Mouse (Mus musculus): ENCODE data around the gene Ccnyl1. TPM values are rescaled to one million over a fixed set of nuclear protein-coding genes. Genes with fewer than 3 reads are reported as not detected.

The Ccnyl1 gene
- polyA plus RNA-seq, 1 experiment from 2014 or later = 10.7 TPM

DNA sequence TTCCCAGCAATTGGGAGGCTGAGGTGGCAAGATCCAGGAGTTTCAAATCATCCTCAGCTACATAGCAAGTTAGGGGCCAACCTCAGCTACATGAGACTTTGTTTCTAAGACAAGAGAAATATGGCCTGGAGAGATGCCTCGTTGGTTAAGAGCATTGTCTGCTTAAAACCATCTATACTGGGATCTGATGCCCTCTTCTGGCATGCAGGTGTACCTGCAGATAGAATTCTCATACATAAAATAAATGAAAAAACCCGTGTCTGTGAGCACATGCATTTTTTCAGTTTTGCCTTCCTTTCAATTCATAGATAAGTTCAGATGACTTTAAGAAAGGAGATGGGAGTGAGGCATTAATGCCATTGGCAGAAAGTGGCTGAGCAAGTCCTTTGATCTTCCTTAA, 19.6 kb downstream of the Ccnyl1 start:
- Histone ChIP-seq H3K4me3 (ENCODE audit: low read depth, low read length) (no peak overlapping the region), H3K27ac (replicated peaks; ENCODE audit: low read depth, low read length) (no peak overlapping the region), H3K9ac (ENCODE audit: low read length) (no peak overlapping the region), H3K27me3 (ENCODE audit: control insufficient read depth, insufficient read depth, low read length) (no peaks in the 10 kb centered on the region), H3K36me3 (ENCODE audit: control insufficient read depth, insufficient read depth, low read length) (no peaks in the 10 kb centered on the region), H3K4me1 (ENCODE audit: control insufficient read depth, insufficient read depth, low read length) (no peaks in the 10 kb centered on the region), H3K4me2 (ENCODE audit: low read depth, severe bottlenecking) (no peak overlapping the region), H3K9me3 (ENCODE audit: control insufficient read depth, low read length) (no peaks in the 10 kb centered on the region)
- ATAC-seq (ENCODE audit: insufficient number of reproducible peaks, low FRiP score, low TSS enrichment, low read depth) = no peak
- no peak for DNase-seq (ENCODE audit: low spot score)
- 24% methylated on average over 2 of the region's 2 CpGs for WGBS

DNA sequence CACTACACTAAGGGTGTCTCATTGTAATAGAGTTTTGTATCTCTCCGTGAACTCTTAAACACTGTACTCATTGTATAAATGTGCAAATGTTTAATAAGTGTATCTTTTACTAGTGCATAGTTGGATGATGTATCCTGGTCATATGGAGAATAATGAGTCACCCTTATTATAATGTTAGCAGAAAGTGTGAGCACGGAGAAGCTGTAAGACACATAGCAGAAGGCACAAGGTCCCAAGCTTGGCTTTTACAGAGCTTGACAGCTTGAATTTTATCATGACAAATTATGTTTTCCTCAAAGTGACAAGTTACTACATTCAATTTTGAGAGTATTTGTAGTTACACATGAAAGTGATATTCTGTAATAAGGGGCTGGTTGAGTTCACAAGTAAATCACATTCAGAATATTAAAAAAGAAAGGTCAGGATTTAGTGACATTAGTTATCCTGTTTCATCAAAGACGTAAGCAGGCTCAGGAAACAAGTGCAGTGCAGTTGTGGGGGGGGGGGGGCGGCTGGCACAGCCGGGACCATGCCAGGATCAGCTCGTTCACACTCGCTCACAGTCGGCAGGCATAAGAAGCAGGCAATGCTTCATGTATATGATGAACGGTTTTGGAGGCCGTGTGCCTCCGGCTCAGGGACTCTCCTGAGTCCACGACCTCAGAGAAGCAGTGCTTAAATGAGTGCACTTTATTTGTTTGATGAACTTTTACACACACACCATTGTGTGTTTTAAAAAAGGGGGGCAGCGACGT, 21.9 kb downstream of the Ccnyl1 start:
- H3K27me3 ChIP-seq (ENCODE audit: control insufficient read depth, insufficient read depth, low read length) = no peaks in the 10 kb centered on the region
- H3K4me2 ChIP-seq (ENCODE audit: low read depth, severe bottlenecking) = no peak overlapping the region
- H3K27ac ChIP-seq (replicated peaks; ENCODE audit: low read depth, low read length) = no peak overlapping the region
- 83% methylated on average over 14 of the region's 14 CpGs for WGBS
- H3K9ac ChIP-seq (ENCODE audit: low read length) = no peak overlapping the region
- no peaks in the 10 kb centered on the region for H3K4me1 ChIP-seq (ENCODE audit: control insufficient read depth, insufficient read depth, low read length)
- no peak for ATAC-seq (ENCODE audit: insufficient number of reproducible peaks, low FRiP score, low TSS enrichment, low read depth)
- DNase-seq (ENCODE audit: low spot score) = no peak
- no peaks in the 10 kb centered on the region for H3K36me3 ChIP-seq (ENCODE audit: control insufficient read depth, insufficient read depth, low read length)
- H3K9me3 ChIP-seq (ENCODE audit: control insufficient read depth, low read length) = no peaks in the 10 kb centered on the region
- H3K4me3 ChIP-seq (ENCODE audit: low read depth, low read length) = no peak overlapping the region

DNA sequence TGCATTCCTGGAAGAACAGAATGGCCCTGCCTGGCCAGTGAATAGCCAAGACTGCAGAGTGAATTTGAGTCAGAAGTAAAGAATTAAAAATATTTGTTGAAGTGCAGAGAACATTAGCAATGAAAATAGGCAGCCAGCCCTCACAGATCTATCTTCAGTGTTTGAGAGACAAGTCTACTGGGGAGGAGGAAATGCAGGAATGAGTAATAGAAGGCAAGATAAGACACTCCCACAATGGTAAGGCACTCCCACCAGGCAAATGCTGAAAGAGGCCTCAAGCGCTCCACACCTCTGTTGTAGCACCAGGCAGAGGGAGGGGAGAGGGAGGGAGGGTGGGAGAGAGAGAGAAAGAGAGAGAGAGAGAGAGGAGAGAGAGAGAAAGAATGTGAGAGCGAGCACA, 25.2 kb downstream of the Ccnyl1 start:
- no peak for ATAC-seq (ENCODE audit: insufficient number of reproducible peaks, low FRiP score, low TSS enrichment, low read depth)
- H3K27me3 ChIP-seq (ENCODE audit: control insufficient read depth, insufficient read depth, low read length) = no peaks in the 10 kb centered on the region
- H3K9me3 ChIP-seq (ENCODE audit: control insufficient read depth, low read length) = no peaks in the 10 kb centered on the region
- H3K4me1 ChIP-seq (ENCODE audit: control insufficient read depth, insufficient read depth, low read length) = no peaks in the 10 kb centered on the region
- H3K9ac ChIP-seq (ENCODE audit: low read length) = no peak overlapping the region
- H3K36me3 ChIP-seq (ENCODE audit: control insufficient read depth, insufficient read depth, low read length) = no peaks in the 10 kb centered on the region; the same call in 1 of the 2 replicates
- no peak overlapping the region for H3K27ac ChIP-seq (replicated peaks; ENCODE audit: low read depth, low read length)
- H3K4me2 ChIP-seq (ENCODE audit: low read depth, severe bottlenecking) = no peak overlapping the region
- DNase-seq (ENCODE audit: low spot score) = no peak
- 81% methylated on average over 2 of the region's 2 CpGs for WGBS
- H3K4me3 ChIP-seq (ENCODE audit: low read depth, low read length) = no peak overlapping the region

DNA sequence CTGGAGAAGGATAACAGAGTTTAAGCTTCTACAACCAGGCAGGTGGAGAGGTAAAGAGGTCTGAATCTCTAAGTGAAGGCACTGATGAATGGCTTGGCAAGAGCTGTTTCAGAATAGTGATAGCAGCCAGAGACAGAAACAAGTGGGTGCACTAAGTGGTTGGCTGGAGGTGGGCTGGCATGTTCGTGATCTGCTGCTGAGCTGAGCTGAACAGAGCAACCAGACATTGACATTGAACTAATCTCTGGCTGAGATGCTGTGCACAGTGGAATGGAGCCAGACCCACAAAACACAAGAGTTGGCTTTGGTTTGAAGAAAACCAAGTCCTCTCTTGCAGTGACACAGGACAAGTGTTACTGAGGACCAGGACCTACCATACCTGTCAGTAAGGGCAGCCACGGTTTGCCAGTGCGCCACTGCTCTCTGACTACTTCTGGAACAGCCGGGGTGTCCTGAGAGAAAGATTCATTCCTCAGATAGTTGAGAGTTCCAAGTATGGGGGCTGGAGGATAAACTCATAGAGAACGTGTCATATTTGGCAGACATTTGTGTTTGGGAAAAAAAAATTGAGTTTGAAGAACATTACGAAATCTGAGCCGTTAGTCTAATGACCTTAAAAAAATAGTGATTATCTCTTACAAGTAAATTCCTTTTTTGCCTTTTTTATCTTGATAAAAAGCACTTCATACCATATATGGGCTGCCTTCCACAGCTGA, 26.5 kb downstream of the Ccnyl1 start:
- no peak for DNase-seq (ENCODE audit: low spot score)
- WGBS = 94% methylated on average over 7 of the region's 7 CpGs
- H3K9me3 ChIP-seq (ENCODE audit: control insufficient read depth, low read length) = no peaks in the 10 kb centered on the region
- H3K4me2 ChIP-seq (ENCODE audit: low read depth, severe bottlenecking) = no peak overlapping the region
- no peak for ATAC-seq (ENCODE audit: insufficient number of reproducible peaks, low FRiP score, low TSS enrichment, low read depth)
- no peak overlapping the region for H3K9ac ChIP-seq (ENCODE audit: low read length)
- no peak overlapping the region for H3K4me3 ChIP-seq (ENCODE audit: low read depth, low read length)
- H3K27me3 ChIP-seq (ENCODE audit: control insufficient read depth, insufficient read depth, low read length) = no peaks in the 10 kb centered on the region
- H3K36me3 ChIP-seq (ENCODE audit: control insufficient read depth, insufficient read depth, low read length) = no peaks in the 10 kb centered on the region; the same call in 1 of the 2 replicates
- H3K4me1 ChIP-seq (ENCODE audit: control insufficient read depth, insufficient read depth, low read length) = no peaks in the 10 kb centered on the region
- no peak overlapping the region for H3K27ac ChIP-seq (replicated peaks; ENCODE audit: low read depth, low read length)

DNA sequence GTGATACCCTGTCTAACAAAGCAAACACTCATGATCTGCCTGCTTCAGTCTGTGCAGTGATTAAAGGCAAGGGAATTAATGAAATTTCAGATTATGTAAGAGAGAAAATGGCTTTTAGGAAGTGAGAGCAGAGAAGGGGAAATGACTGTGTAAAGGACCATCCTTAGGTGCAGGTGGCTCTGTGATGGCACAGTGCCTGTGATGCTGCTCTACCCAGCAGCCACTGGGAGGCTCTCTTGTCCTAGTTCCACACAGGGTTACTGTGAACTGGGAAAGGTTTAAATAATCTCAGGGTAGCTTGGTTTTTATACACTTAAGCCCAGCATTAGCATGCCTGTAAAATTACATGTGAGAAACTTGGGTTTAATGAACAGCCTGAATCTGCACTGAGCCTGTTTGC, 27.2 kb downstream of the Ccnyl1 start:
- no peak overlapping the region for H3K9ac ChIP-seq (ENCODE audit: low read length)
- no peaks in the 10 kb centered on the region for H3K27me3 ChIP-seq (ENCODE audit: control insufficient read depth, insufficient read depth, low read length)
- ATAC-seq (ENCODE audit: insufficient number of reproducible peaks, low FRiP score, low TSS enrichment, low read depth) (no peak), DNase-seq (ENCODE audit: low spot score) (no peak)
- no peak overlapping the region for H3K4me2 ChIP-seq (ENCODE audit: low read depth, severe bottlenecking)
- no peak overlapping the region for H3K27ac ChIP-seq (replicated peaks; ENCODE audit: low read depth, low read length)
- H3K36me3 ChIP-seq (ENCODE audit: control insufficient read depth, insufficient read depth, low read length) = no peaks in the 10 kb centered on the region; the same call in 1 of the 2 replicates
- H3K4me3 ChIP-seq (ENCODE audit: low read depth, low read length) = no peak overlapping the region
- no peaks in the 10 kb centered on the region for H3K9me3 ChIP-seq (ENCODE audit: control insufficient read depth, low read length)
- H3K4me1 ChIP-seq (ENCODE audit: control insufficient read depth, insufficient read depth, low read length) = no peaks in the 10 kb centered on the region

DNA sequence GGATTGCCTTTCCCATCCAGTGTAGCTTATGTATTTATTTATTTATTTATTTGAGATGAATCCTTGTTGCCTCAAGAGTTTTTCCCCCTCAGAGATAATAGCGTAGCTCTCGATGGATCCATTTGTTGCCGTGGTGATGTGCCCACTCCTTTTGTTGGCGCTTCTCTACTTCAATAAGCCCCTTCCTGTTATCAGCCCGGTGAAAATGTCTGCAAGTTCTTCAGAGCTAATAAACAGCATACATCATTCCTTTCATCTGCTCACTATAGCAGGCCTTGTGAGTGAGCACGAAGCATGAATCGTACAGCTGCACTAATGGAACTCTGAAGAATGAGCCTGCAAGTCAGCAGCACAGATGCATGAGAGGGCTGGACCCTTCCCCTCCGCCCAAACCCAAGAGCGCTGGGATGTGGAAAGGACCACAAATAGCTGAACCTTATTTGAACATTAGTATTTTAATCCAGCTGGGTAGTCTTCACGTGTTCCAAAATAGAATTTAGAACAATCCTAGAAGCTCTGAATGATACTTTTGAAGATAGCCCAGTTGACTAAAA, 30.9 kb downstream of the Ccnyl1 start:
- Histone ChIP-seq H3K27me3 (ENCODE audit: control insufficient read depth, insufficient read depth, low read length) (no peaks in the 10 kb centered on the region), H3K4me3 (ENCODE audit: low read depth, low read length) (no peak overlapping the region), H3K27ac (replicated peaks; ENCODE audit: low read depth, low read length) (no peak overlapping the region), H3K4me2 (ENCODE audit: low read depth, severe bottlenecking) (no peak overlapping the region), H3K9me3 (ENCODE audit: control insufficient read depth, low read length) (no peaks in the 10 kb centered on the region), H3K4me1 (ENCODE audit: control insufficient read depth, insufficient read depth, low read length) (no peaks in the 10 kb centered on the region), H3K9ac (ENCODE audit: low read length) (no peak overlapping the region), H3K36me3 (ENCODE audit: control insufficient read depth, insufficient read depth, low read length) (no peaks in the 10 kb centered on the region; the same call in 1 of the 2 replicates)
- ATAC-seq (ENCODE audit: insufficient number of reproducible peaks, low FRiP score, low TSS enrichment, low read depth) = no peak
- DNase-seq (ENCODE audit: low spot score) = no peak
- 89% methylated on average over 10 of the region's 10 CpGs for WGBS

DNA sequence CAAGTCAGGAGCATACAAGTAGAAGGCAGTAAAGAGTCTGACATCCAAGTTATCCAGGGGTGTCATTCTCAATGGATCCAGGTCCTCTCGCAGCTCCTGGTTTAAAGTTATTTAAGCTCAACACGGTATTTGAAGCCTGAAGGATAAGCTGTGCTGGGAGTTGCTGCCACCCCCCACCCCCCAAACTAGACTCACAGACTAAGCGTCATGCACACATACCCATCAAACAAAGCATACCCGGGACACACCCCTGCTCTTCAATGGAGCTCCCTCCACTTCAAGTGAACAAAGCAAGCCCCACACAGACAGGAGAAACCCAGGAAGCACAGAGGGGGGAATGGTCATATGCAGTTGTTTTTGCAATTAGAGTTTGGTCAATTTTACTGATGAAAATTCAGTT, 39.8 kb downstream of the Ccnyl1 start:
- H3K9me3 ChIP-seq (ENCODE audit: control insufficient read depth, low read length) = no peaks in the 10 kb centered on the region
- DNase-seq (ENCODE audit: low spot score) (no peak), ATAC-seq (ENCODE audit: insufficient number of reproducible peaks, low FRiP score, low TSS enrichment, low read depth) (no peak)
- no peak overlapping the region for H3K4me2 ChIP-seq (ENCODE audit: low read depth, severe bottlenecking)
- H3K36me3 ChIP-seq (ENCODE audit: control insufficient read depth, insufficient read depth, low read length) = no peaks in the 10 kb centered on the region
- H3K4me3 ChIP-seq (ENCODE audit: low read depth, low read length) = no peak overlapping the region
- WGBS = 84% methylated on average over 4 of the region's 4 CpGs
- H3K9ac ChIP-seq (ENCODE audit: low read length) = no peak overlapping the region
- peaks cover 30% of the 10 kb centered on the region for H3K27me3 ChIP-seq (ENCODE audit: control insufficient read depth, insufficient read depth, low read length)
- H3K4me1 ChIP-seq (ENCODE audit: control insufficient read depth, insufficient read depth, low read length) = peaks cover 3% of the 10 kb centered on the region
- H3K27ac ChIP-seq (replicated peaks; ENCODE audit: low read depth, low read length) = no peak overlapping the region

DNA sequence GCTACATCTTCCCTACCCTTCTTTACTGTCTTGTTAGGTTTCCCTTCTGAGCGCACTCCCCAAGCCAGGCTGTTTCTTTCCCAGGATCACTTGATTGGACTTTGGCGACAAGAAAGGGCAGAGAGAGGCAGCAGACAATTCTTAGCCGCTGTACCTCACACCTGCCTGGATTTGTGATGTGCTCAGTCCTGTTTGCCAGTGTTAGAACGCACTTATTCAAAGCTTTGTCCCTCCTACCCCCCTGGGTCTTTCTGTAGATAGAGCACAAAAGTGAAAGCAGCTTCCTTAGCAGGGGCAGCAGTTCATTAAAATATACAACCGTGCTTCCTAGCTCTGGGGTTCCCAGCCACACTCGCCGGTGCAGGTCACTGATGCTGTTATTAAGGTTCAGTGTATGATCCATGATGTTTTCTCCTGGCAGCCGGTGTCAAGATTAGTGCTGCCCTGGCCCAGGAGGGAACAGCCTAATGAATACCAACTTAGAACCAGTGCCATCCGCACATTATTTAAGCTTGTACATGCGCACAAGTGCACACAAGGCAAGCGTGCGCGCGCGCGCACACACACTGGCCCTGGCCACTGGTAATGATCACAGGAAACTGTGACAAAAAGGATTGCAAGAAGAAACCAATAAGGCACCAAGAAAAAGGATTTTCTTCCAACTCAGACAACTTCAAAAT, 41.2 kb downstream of the Ccnyl1 start:
- H3K27me3 ChIP-seq (ENCODE audit: control insufficient read depth, insufficient read depth, low read length) = peaks cover 44% of the 10 kb centered on the region
- H3K27ac ChIP-seq (replicated peaks; ENCODE audit: low read depth, low read length) = no peak overlapping the region
- no peak for DNase-seq (ENCODE audit: low spot score)

More for the DNA sequence above, 41.2 kb downstream of the Ccnyl1 start:
- ATAC-seq (ENCODE audit: insufficient number of reproducible peaks, low FRiP score, low TSS enrichment, low read depth) = no peak
- 62% methylated on average over 16 of the region's 16 CpGs for WGBS
- Histone ChIP-seq H3K4me3 (ENCODE audit: low read depth, low read length) (no peak overlapping the region), H3K36me3 (ENCODE audit: control insufficient read depth, insufficient read depth, low read length) (no peaks in the 10 kb centered on the region), H3K4me2 (ENCODE audit: low read depth, severe bottlenecking) (no peak overlapping the region), H3K4me1 (ENCODE audit: control insufficient read depth, insufficient read depth, low read length) (peaks cover 12% of the 10 kb centered on the region), H3K9me3 (ENCODE audit: control insufficient read depth, low read length) (no peaks in the 10 kb centered on the region), H3K9ac (ENCODE audit: low read length) (no peak overlapping the region)

All from limb, embryonic 11.5 days (tissue).